Mouse (Mus musculus) midbrain, embryonic 13.5 days (tissue): ENCODE results near the gene Pex7. TPM values are rescaled to one million over a fixed set of nuclear protein-coding genes. Genes with fewer than 3 reads are reported as not detected.
A peak's percentile ranks its signal among the peaks of the same experiment; 100 is the strongest.

Experiments
- ATAC-seq: fragments of 200-750 bp; cut with Nextera tagmentation; 2 replicates; pipeline ENCODE4 v1.8.0; 2017; ENCODE audit warnings: mild to moderate bottlenecking, moderate TSS enrichment, moderate library complexity
- H3K27ac ChIP-seq: fragments of 300-500 bp; sonication (generic); 2 replicates; pipeline ENCODE4 v1.5.1; 2015; ENCODE audit warnings: inconsistent platforms, mild to moderate bottlenecking, moderate library complexity
- H3K27me3 ChIP-seq: fragments of 300-500 bp; sonication (generic); 2 replicates; pipeline ENCODE4 v1.6.1; 2015; ENCODE audit warnings: mild to moderate bottlenecking, inconsistent platforms
- H3K36me3 ChIP-seq: fragments of 300-500 bp; sonication (generic); 2 replicates; pipeline ENCODE4 v1.6.1; 2015; ENCODE audit warnings: mild to moderate bottlenecking, inconsistent platforms
- H3K4me1 ChIP-seq: fragments of 300-500 bp; sonication (generic); replicated peaks from 2 replicates; pipeline ENCODE4 v1.6.1; 2015; ENCODE audit warnings: inconsistent platforms
- H3K4me2 ChIP-seq: fragments of 300-500 bp; sonication (generic); replicated peaks from 2 replicates; pipeline ENCODE4 v1.6.1; 2015; ENCODE audit warnings: moderate library complexity, mild to moderate bottlenecking, inconsistent platforms
- H3K4me3 ChIP-seq: fragments of 300-500 bp; sonication (generic); replicated peaks from 2 replicates; pipeline ENCODE4 v1.5.1; 2015; ENCODE audit warnings: mild to moderate bottlenecking, inconsistent platforms
- H3K9ac ChIP-seq: fragments of 300-500 bp; sonication (generic); replicated peaks from 2 replicates; pipeline ENCODE4 v1.6.1; 2015; ENCODE audit warnings: mild to moderate bottlenecking, inconsistent platforms
- H3K9me3 ChIP-seq: fragments of 300-500 bp; sonication (generic); 2 replicates; pipeline ENCODE4 v1.6.1; 2016; ENCODE audit warnings: mild to moderate bottlenecking, inconsistent platforms
- WGBS: fragments of 180-500 bp; shearing (Covaris S2); methylation state at CpG from one replicate; pipeline ENCODE4 v1.1.7; 2015; 5-methylcytosine and 5-hydroxymethylcytosine counted together
- polyA plus RNA-seq: library from polyadenylated mRNA; unstranded; fragments of >200 nt; fragmentation: Nextera tagmentation; extraction: Ambion mirVana; gene quantifications from 2 replicates; pipeline ENCODE4 v1.2.1, GENCODE M21; 2015

Pex7 gene
- polyA plus RNA-seq, 1 experiment from 2014 or later = 26.4 TPM

DNA sequence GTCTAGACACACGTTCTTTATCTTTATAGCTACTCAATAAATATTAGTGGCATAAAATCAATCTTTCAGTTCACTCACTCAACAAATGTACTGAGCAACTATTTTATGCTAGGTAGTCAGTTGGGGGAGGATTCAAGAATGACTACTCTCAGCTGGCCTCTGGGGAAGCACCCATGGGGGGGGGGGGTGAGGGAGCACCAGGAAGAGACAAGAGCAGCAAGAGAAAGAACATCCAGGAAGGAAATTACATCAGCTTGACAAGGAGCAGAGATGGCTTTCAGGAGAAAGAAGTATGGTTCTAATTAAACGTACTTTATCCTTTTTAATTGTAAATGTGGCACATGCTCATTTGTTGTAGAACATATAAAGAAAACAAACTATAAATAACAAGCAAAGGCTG lies 53.9 kb downstream of the Pex7 start:
- H3K36me3 ChIP-seq = no peaks in the 10 kb centered on the region
- no peak overlapping the region for H3K27ac ChIP-seq
- peaks cover 32% of the 10 kb centered on the region for H3K4me1 ChIP-seq
- H3K4me3 ChIP-seq = no peak overlapping the region
- H3K27me3 ChIP-seq = peaks cover 58% of the 10 kb centered on the region
- H3K9me3 ChIP-seq = no peaks in the 10 kb centered on the region
- WGBS = 81% methylated on average over 2 of the region's 2 CpGs
- no peak overlapping the region for H3K9ac ChIP-seq
- H3K4me2 ChIP-seq = no peak overlapping the region
- ATAC-seq = no peak

- H3K27ac ChIP-seq = no peak overlapping the region
- H3K4me3 ChIP-seq = no peak overlapping the region
- no peaks in the 10 kb centered on the region for H3K36me3 ChIP-seq
- no peak for ATAC-seq
- no peak overlapping the region for H3K9ac ChIP-seq
- peaks cover 63% of the 10 kb centered on the region for H3K27me3 ChIP-seq
- whole genome bisulfite sequencing = 35% methylated on average over 6 of the region's 6 CpGs
- no peak overlapping the region for H3K4me2 ChIP-seq
- peaks cover 32% of the 10 kb centered on the region for H3K4me1 ChIP-seq
- H3K9me3 ChIP-seq = no peaks in the 10 kb centered on the region
Observed at GRCm38 (mm10) chr10:19852776-19853175, 54.7 kb downstream of the Pex7 start.

- peak within 1 kb of the TSS; percentile 62 for H3K4me3 ChIP-seq
- peak within 1 kb of the TSS; percentile 66 for H3K9ac ChIP-seq
- peak; percentile 67 for ATAC-seq
- H3K4me2 ChIP-seq = peak within 1 kb of the TSS; percentile 98
- no peaks in the 10 kb centered on the region for H3K9me3 ChIP-seq
- no peaks in the 10 kb centered on the region for H3K36me3 ChIP-seq
- WGBS = under 1% methylated on average over 53 of the region's 72 CpGs
- peaks cover 32% of the 10 kb centered on the region for H3K4me1 ChIP-seq
- no peak within 1 kb of the TSS for H3K27ac ChIP-seq
- H3K27me3 ChIP-seq = peaks cover 78% of the 10 kb centered on the region
Observed at GRCm38 (mm10) chr10:19850998-19851691, 56.3 kb downstream of the Pex7 start, which contains the start of gene Slc35d3. Slc35d3 (minus strand) TSS chr10:19851459.

DNA sequence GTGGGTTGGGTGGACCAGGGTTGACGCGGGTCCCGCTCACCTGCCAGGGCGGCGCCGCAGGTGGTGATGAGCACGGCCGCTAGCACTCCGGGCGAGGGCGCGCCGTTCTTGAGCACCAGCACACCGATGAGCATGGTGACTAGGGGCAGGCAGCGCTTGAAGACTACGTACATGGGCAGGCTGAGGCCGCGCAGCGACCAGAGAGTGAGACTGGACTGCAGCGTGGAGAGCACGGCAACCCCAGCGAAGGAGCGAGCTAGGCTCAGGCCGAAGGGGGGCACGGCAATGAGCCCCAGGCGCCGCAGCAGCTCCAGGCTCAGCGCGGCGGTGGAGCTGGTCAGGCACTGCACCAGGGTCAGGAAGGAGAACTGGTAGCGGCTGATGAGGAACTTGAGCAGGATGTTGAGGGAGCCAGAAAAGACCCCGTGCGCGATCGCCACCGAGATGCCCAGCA lies 56.9 kb downstream of the Pex7 start:
- Histone ChIP-seq H3K4me1 (peaks cover 32% of the 10 kb centered on the region), H3K9me3 (no peaks in the 10 kb centered on the region), H3K4me3 (peak overlapping the region; percentile 62), H3K9ac (peak overlapping the region; percentile 66), H3K4me2 (peak overlapping the region; percentile 98), H3K27me3 (peaks cover 78% of the 10 kb centered on the region), H3K36me3 (no peaks in the 10 kb centered on the region), H3K27ac (no peak overlapping the region)
- ATAC-seq = peak; percentile 74
- under 1% methylated on average over 36 of the region's 36 CpGs for WGBS

DNA sequence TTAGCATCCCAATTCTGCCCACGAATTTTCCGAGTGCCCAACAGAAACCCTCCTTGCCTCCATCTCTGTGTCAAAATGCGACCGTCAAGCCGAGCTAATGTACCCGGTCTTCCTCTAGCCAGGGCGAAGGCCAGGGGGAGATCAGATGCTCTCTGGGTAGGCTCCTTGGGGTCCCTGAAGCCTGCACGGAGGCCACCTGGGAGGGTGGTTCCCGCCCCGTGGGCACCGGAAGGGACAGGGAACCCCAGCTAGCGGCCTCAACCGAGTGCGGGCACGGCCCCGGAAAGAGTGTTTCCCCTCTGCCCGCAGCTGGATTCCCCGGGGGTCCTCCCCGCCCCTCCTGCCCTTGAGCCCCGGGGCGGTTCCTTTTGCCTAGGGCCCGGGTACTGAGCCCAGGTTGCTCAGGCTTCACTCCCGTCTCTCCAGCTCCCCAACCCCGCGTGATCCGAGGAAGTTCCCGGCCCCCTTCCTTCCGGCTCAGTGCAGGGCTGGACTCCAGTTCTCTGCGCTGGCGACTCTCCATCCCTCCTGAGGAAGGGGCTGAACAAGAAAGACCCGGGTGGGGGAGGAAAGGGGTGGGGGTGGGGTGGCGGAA lies 57.6 kb downstream of the Pex7 start:
- Histone ChIP-seq H3K9ac (peak overlapping the region; percentile 66), H3K9me3 (no peaks in the 10 kb centered on the region), H3K4me2 (peak overlapping the region; percentile 98), H3K4me1 (peaks cover 32% of the 10 kb centered on the region), H3K27me3 (peaks cover 78% of the 10 kb centered on the region), H3K4me3 (peak overlapping the region; percentile 62), H3K36me3 (no peaks in the 10 kb centered on the region), H3K27ac (no peak overlapping the region)
- ATAC-seq = peak; percentile 66
- WGBS = 1% methylated on average over 32 of the region's 32 CpGs

GRCm38 (mm10) chr10:19848928-19849770 lies 58.3 kb downstream of the Pex7 start:
- Histone ChIP-seq H3K36me3 (no peaks in the 10 kb centered on the region), H3K4me1 (peaks cover 32% of the 10 kb centered on the region), H3K9me3 (no peaks in the 10 kb centered on the region), H3K9ac (0 out of 2 replicates have a peak overlapping the region, but pooled peaks have one; percentile 66), H3K27me3 (peaks cover 77% of the 10 kb centered on the region), H3K4me2 (peak overlapping the region; percentile 98), H3K27ac (no peak overlapping the region), H3K4me3 (peak overlapping the region; percentile 62)
- ATAC-seq = peak; percentile 11; the same call in 1 of the 2 replicates
- 4% methylated on average over 44 of the region's 44 CpGs for WGBS

DNA sequence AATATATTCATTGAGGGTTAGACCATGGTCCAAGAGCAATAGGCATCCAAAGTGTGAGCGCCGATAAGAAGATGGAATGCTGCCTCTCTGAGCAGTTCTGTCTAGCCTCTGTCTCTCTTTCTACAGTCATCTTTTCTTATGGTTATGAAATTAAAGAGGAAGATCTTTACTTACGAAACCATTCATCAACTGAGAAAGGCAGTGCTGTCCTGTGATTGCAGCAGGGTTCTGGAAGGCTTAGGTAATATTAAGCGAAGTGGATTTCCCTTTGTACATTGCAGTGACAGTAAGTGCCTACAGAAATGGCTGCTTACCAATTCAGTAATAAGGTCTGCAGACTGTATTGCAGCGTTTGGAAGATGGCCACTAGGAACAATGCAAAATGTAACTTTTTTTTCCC lies 67.7 kb downstream of the Pex7 start:
- WGBS = 94% methylated on average over 5 of the region's 5 CpGs
- H3K9ac ChIP-seq = no peak overlapping the region
- 0 out of 2 replicates have a peak, but pooled peaks cover 4% of the 10 kb centered on the region for H3K9me3 ChIP-seq

GRCm38 (mm10) chr10:19835887-19836710 lies 71.4 kb downstream of the Pex7 start:
- no peak overlapping the region for H3K4me3 ChIP-seq
- 59% methylated on average over 8 of the region's 8 CpGs for WGBS

More for the DNA sequence above, 67.7 kb downstream of the Pex7 start:
- no peak for ATAC-seq
- Histone ChIP-seq H3K4me3 (no peak overlapping the region), H3K4me2 (no peak overlapping the region), H3K36me3 (no peaks in the 10 kb centered on the region), H3K27me3 (peaks cover 3% of the 10 kb centered on the region; the same call in 1 of the 2 replicates), H3K4me1 (peaks cover 5% of the 10 kb centered on the region; the same call in 1 of the 2 replicates), H3K27ac (no peak overlapping the region)

GRCm38 (mm10) chr10:19834222-19834621 lies 73.3 kb downstream of the Pex7 start:
- 97% methylated on average over 6 of the region's 6 CpGs for WGBS
- ATAC-seq = no peak
- no peak overlapping the region for H3K4me3 ChIP-seq

More at GRCm38 (mm10) chr10:19835887-19836710, 71.4 kb downstream of the Pex7 start:
- H3K4me1 ChIP-seq = peaks cover 5% of the 10 kb centered on the region; the same call in 1 of the 2 replicates
- H3K9me3 ChIP-seq = no peaks in the 10 kb centered on the region
- peak; percentile 87 for ATAC-seq
- no peaks in the 10 kb centered on the region for H3K36me3 ChIP-seq
- H3K27ac ChIP-seq = no peak overlapping the region
- no peak overlapping the region for H3K4me2 ChIP-seq
- no peaks in the 10 kb centered on the region; the same call in 1 of the 2 replicates for H3K27me3 ChIP-seq
- H3K9ac ChIP-seq = no peak overlapping the region

DNA sequence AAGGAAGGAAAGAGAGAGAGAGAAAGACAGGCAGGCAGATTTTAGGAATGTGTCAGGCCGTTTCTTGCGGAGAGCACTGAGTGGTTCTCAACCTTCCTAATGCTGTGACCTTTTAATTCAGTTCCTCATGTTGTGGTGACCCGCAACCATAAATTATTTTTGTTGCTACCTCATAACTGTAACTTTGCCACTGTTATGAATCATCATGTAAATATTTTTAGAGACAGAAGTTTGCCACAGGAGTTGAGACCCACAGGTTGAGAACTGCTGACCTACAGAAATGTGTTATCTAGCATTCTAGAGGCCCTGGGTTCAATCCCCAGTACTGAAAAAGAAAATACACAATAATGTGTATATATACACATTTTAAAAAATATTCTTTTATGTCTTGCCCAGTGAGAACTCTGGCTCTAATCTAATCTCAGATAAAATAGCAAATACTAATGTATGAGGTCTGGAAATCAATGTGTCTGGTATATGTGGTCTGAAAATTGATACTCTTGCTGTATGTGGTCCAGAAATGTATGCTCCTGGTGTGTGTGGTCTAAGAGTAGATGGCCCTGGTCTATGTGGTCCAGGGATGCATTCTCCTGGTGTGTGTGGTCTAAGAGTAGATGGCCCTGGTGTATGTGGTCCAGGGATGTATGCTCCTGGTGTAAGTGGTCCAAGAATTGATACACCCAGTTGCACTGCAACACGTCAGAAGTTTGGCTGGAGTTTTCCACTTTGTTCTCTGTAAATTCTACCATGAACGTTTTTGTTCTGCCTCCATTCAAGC lies 76.2 kb downstream of the Pex7 start:
- no peaks in the 10 kb centered on the region; the same call in 1 of the 2 replicates for H3K27me3 ChIP-seq
- no peak overlapping the region for H3K4me3 ChIP-seq
- H3K9me3 ChIP-seq = no peaks in the 10 kb centered on the region
- H3K27ac ChIP-seq = no peak overlapping the region
- no peaks in the 10 kb centered on the region for H3K36me3 ChIP-seq
- peaks cover 5% of the 10 kb centered on the region; the same call in 1 of the 2 replicates for H3K4me1 ChIP-seq
- H3K9ac ChIP-seq = no peak overlapping the region
- WGBS = 86% methylated on average over 5 of the region's 5 CpGs
- no peak for ATAC-seq
- no peak overlapping the region for H3K4me2 ChIP-seq

More at GRCm38 (mm10) chr10:19834222-19834621, 73.3 kb downstream of the Pex7 start:
- H3K36me3 ChIP-seq = no peaks in the 10 kb centered on the region
- H3K9me3 ChIP-seq = no peaks in the 10 kb centered on the region
- H3K4me2 ChIP-seq = no peak overlapping the region
- no peak overlapping the region for H3K9ac ChIP-seq
- peaks cover 5% of the 10 kb centered on the region; the same call in 1 of the 2 replicates for H3K4me1 ChIP-seq
- H3K27me3 ChIP-seq = no peaks in the 10 kb centered on the region
- no peak overlapping the region for H3K27ac ChIP-seq
